Mouse (Mus musculus) thymus, postnatal 10 days (tissue): ENCODE measurements around the gene Phka1.

Experiments used
- DNase-seq, 2 experiments: peaks; one replicate each; pipeline ENCODE4 v3.0.0; 2021; ENCODE audit warnings: low spot score in 2 of 2

Phka1 gene

DNA sequence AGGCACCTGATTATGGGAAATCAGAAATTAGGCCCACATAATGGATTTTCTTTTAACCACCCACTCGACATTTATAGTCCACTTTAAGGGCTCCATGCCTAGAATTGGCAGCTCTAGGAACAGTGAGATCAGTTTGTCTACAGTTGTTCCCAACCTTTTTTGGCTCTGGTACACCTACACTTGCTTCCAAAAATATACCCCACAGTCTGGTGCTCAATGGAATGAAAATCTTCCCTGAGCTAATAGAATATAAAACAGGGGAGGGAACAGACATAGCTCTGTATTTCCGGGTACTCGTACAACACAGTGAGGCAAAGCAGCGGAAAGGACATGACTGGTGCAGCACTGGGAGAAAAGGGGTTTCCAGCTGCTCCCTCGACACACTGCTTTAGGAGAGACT, 168.5 kb downstream of the Phka1 start:
- no peak for DNase-seq
